Mouse (Mus musculus) CD4-positive, CD25-positive, alpha-beta regulatory T cell, adult 4 months (primary cell): ENCODE results near the gene Mkrn1. TPM values are rescaled to one million over a fixed set of nuclear protein-coding genes. Genes with fewer than 3 reads are reported as not detected.
"Not testable (repeated sequence)": the region's sequence is repeated elsewhere in the genome, so short reads cannot be mapped to it uniquely, and the experiment has no call there.

ENCODE experiments used
- ATAC-seq: one replicate; pipeline ENCODE4 v1.8.0; 2017
- polyA plus RNA-seq, 2 experiments: library from polyadenylated mRNA; unstranded; fragments of 100-300 nt; shearing (Covaris generic); gene quantifications; one replicate each; pipeline ENCODE4 v1.2.1; 2017

Mkrn1 gene
- polyA plus RNA-seq = 10 to 100 TPM; 49.7 to 52.2 TPM

DNA sequence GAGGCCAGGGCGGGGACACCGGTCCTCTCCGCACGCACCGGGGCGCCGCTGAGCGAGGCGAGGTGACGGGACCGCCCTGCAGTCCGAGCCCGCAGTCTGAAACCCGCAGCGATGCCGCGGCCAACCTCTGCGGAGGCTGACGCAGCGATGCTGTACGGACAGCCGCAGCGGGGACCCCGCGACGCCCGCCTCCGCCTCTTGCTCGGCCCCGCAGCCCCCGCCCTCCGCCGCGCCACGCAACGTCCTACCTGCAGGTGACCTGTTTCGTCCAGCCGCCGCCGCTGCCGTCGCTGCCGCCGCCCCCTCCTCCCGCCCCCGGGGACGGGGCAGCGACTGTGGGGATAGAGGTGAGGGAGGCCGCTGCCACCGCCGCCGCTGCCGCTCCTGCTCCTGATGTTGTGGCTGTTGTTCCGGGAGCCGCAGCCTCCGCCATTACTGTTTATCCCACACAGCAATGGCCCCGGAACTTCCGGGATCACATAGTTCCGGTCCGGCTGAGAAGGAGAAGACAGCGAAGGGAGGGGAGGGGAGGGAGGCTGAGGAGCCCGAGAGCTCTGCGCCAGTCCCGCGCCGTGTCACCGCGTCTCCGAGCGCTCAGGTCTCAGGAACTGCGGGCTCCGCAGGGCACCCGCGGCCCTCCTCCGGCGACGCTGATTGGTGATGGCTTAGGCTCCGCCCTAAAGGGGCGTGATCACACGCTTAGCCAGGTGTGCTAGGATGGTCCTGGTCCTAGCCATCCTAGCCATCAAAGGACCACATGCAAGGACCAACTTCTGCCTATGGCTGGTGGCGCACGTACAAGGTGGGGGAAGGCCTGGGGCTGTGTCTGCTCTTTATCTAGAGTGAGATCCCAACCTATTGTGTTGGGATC is at the start of gene Mkrn1:
Mkrn1 (minus strand) TSS at position 612 of the 871 bp plus-strand sequence.
- ATAC-seq = peak; percentile 82

DNA sequence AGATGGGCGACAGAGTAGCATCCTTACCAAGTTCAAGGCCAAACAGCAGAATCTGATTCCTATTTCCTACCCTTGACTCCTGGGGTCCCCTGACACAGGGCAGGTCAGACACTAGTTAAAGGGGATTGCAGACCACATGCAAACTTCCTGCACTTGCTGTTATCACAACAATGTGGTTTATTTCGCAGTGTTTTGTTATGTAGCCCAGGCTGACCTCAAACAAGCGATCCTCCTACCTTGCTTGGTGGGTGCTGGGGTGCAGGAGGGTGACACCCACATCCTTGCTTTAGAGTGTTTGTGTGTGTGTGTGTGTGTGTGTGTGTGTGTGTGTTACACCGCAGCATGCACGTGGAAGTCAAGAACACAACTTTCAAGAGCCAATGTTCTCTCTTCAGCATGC is 49.2 kb upstream of the Mkrn1 start:
- ATAC-seq = no peak

GRCm38 (mm10) chr6:39462621-39463538 is 42.6 kb upstream of the Mkrn1 start:
- peak; percentile 95 for ATAC-seq

DNA sequence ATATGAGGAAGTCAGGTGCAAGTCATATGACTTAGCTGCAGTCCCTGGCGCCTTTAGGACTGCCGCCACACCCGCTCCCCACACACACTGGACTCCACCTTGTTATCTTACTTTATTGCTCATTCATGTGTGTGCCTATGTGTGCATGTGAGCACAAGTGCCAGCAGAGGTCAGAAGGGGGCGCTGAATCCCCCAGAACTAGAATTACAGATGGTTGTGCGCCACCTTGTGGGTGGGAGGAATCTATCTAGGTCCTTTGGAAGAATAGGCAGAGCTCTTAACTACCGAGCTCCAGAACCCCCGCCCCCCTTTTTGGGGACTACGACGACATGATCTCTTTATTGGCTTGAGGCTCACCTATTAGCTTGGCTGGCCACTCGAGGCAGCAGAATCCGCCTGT is 39.8 kb upstream of the Mkrn1 start:
- ATAC-seq = no peak

DNA sequence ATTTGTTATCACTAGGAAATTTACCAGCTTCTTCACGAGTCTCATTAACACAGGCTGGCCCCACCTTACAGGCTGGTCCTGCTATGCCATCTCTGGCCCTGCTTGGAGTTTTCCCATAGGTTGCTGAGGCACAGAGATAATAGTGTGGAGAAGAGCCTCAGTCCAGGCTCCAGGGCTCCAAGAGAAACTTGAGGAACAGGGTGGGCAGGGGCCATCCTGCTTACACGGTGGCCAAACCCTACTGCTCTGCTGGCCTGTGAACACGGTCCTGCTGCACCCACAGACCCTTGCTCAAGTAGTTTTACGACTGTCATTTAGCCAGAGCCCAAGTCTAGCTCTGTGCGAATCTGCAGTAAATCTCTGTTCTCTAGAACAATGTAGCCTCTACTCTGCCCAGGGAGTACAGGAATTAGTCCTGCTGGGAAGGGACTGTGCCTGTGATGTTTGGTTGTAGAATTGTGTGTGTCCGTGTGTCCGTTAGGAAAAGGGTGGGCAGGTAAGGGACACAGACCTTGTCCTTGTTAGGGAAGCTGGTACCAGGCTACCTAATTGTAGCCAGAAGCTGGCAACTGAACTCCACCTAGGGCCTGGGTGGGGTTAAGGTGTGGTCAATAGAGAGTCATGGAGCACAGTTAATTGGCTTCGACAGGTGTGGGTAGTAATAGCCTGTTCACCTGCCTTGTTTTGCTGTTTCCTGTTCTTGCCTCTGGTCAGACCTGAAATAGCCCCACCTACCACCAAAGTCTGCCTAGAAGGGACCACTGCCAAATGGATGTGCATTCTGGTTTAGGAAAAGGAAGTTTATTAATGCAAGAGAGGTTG is 35.3 kb upstream of the Mkrn1 start:
- no peak for ATAC-seq

- no peak for ATAC-seq
Measured at GRCm38 (mm10) chr6:39454616-39455015, 34.4 kb upstream of the Mkrn1 start.

DNA sequence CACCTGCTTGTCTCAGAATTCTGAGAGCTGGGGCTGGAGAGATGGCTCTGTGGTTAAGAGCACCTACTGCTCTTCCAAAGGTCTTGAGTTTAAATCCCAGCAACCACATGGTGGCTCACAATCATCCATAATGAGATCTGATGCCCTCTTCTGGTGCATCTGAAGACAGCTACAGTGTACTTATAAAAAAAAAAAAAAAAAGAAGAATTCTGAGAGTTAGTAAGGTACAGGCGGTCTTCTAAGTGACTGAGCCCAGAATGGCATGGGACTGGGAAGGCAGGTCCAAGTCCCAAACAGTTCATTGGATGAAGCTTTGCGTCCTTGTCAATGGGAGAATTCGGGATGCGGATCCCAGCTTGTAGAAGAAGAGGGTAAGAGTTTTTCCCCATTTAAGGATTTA is 33.3 kb upstream of the Mkrn1 start:
- no peak for ATAC-seq

- no peak for ATAC-seq
Measured at GRCm38 (mm10) chr6:39451033-39451432, 30.8 kb upstream of the Mkrn1 start.

GRCm38 (mm10) chr6:39450580-39450979 is 30.3 kb upstream of the Mkrn1 start:
- no peak for ATAC-seq

DNA sequence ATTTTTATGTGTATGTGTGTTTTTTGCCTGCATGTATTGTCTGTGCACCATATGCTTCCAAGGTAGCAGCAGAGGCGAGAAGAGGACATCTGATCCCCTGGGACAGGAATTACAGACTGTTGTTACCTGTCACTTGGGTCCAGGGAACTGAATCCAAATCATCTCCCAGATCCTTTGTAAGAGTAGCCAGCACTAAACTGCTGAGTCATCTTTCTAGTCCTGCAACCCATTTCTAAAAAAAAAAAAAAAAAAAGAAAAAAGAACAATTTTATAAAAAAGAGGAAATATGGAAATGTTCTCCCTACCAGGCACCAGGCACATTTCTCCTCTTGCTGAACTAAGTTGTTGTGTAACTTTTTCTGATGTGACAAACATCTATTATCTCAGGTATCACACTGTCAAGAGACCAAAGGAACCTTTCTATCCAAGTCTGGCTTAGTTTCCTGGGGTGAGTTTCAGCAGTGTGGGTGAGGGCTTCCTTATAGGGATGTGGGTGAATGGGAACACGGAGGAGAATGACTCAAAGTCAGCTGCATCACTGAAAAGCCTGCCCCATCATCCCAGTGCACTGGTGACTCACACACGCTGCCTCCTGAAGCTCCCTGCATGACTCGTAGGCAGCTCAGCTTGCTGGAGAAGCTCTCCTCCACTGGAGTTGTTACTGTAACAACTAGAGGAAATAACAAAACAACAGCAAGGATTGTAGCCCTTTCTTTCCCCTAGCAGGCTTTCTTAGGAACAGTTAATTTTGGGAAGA is 27.3 kb upstream of the Mkrn1 start:
- ATAC-seq = no peak

GRCm38 (mm10) chr6:39445801-39446572 is 25.7 kb upstream of the Mkrn1 start:
- no peak for ATAC-seq

DNA sequence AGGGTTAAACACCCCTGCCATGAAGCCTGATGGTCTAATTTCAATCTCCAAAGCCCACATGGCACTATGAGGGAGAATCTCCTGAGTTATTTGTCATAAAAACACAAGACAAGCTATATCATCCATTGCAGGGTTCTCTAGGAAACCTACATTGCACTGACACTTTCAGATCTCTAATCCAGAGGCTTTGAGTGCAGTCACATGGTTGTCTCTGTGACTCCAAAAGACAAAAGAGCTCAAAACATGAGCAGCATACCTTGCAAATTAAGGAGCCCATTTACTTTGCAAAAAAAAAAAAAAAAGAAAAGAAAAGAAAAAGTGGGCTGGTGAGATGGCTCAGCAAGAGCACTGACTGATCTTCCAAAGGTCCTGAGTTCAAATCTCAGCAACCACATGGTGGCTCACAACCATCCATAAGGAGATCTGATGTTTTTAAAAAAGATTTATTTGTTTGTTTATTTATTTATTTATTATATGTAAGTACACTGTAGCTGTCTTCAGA is 22.6 kb upstream of the Mkrn1 start:
- ATAC-seq = no peak

DNA sequence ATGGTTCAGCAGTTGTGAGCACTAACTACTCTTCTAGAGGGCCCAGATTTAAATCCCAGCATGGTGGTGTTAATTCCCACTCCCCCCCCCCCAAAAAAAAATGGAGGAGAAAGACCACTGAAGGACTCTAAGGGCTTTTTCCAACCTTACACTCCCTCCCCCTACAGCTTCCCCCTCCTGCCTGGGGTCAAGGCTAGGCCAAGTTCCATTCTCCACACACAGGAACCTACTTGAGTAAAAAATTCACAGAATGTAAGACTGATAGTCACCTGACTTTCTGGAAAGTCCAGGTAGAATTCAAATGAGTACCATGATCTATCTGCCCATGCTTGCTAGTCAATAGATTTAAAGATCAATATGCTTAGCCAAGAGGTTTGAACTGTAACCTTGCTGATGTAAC is 19.9 kb upstream of the Mkrn1 start:
- no peak for ATAC-seq

GRCm38 (mm10) chr6:39437519-39437918 is 17.3 kb upstream of the Mkrn1 start:
- not testable (repeated sequence) for ATAC-seq

DNA sequence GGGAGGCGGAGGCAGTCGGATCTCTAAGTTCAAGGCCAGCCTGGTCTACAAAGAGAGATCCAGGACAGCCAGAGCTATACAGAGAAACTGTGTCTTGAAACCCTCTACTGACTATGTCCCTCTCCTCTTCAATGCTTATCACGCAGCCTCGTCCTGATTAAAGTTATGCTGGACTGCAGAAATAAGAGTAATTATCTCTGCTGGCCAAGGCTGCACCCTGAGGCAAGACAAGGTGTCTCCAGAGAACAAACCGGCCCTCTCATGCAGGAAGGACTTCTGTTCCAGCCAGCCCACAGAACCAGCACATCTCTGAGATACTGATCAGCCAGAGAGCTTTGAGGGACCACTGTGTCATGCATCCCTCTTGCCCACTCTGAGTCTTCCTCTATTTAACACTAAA is 15.6 kb upstream of the Mkrn1 start:
- no peak for ATAC-seq

- ATAC-seq = no peak
Measured at GRCm38 (mm10) chr6:39434886-39435492, 14.7 kb upstream of the Mkrn1 start.

- ATAC-seq = no peak
Measured at GRCm38 (mm10) chr6:39434111-39434885, 14.0 kb upstream of the Mkrn1 start.

DNA sequence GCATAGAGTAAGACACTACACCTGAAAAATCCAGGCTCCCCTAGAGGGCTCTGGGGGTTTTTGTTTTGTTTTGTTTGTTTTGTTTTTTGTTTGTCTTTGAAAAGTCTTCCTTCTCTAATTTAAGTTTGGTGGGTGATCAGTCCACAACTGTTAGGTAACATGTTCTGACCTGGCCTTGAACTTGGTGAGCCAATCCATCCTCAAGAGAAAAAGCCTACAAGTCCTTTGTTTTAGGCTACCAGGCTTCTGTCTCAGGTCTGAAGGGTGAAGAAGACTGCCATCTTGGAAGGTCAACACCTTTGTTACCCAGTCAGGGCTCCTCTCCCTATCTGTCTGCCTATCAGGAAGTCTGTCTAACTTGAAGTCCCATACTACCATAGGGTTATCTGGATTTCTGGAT is 13.4 kb upstream of the Mkrn1 start:
- ATAC-seq = no peak

DNA sequence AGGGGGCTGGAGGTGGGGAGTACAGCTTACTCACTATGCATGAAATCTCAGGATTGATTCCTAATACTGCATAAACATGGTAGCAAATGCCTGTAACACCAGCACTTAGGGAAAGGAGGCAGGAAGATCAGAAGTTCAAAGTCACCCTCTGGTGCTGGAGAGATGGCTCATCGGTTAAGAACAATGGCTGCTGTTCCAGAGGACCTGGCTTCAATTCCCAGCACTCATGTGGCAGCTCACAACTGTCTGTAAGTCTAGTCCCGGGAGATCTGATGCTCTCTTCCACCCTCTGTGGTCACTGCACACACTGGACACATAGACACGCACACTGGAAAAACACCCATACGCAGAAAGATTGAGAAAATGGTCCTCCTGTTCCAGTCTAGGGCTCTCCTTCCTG is 12.9 kb upstream of the Mkrn1 start:
- no peak for ATAC-seq

- ATAC-seq = no peak
Measured at GRCm38 (mm10) chr6:39430722-39431121, 10.5 kb upstream of the Mkrn1 start.
